Mouse (Mus musculus) cortical plate, adult 2 months (tissue): ENCODE measurements around the gene Igfbp1.

Experiments used
- CTCF ChIP-seq: fragments of 200-500 bp; IDR thresholded peaks from 2 replicates; pipeline ENCODE4 v1.5.1; 2011; ENCODE audit warnings: mild to moderate bottlenecking, control low read depth, low read length; ENCODE audit not compliant: insufficient read depth; ENCODE audit errors: extremely low read depth
- POLR2A ChIP-seq: fragments of 200-500 bp; IDR thresholded peaks from 2 replicates; pipeline ENCODE4 v1.6.1; 2011; ENCODE audit warnings: mild to moderate bottlenecking, low read length, control low read depth; ENCODE audit not compliant: insufficient read depth; ENCODE audit errors: extremely low read depth

DNA sequence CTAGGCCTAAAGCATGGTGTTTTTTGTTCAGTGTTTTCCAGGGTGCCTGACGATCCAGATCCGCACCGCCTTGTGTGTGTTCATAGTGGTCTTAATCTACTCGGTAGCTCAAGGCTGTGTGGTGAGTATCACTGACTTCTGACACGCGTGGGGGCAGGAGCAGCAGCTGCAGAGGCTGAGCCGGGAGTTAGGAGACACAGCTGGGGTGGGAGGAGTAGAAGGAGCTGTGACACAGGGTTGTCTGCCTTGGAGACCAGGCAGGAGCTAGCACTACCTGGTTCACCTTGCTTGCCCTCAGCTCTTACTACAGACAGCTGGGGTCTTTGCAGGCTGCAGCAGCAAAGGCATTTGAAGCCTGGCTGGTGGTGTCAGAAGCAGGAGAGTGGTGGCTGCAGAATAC lies 48.1 kb upstream of the Igfbp1 start:
- no peak for TF ChIP-seq CTCF
- no peak for TF ChIP-seq POLR2A
